8 mouse cellular contexts compared by ENCODE assay signal in genomic region chr6:88840791-88841513, GRCm38 (mm10). TPM values are rescaled to one million over a fixed set of nuclear protein-coding genes. Genes with fewer than 3 reads are reported as not detected.
DNase-seq lines count a peak whose midpoint lies in the region; ATAC-seq and TF ChIP-seq lines count a peak whose summit lies in the region.

No protein-coding gene starts in this region.

- no peak for TF ChIP-seq POLR2A in liver, adult 2 months (IDR thresholded peaks at IDR 0.05; ENCODE audit: extremely low read depth, insufficient read depth, low read length)

- no peak for TF ChIP-seq CTCF in liver, adult 2 months (IDR thresholded peaks at IDR 0.05; ENCODE audit: low read depth, low read length)

- H3K79me2 ChIP-seq in liver, adult 2 months (ENCODE audit: control insufficient read depth, insufficient read depth, low read length) = peaks cover 4% of the 10 kb centered on the region; the same call in 1 of the 2 replicates

- H3K36me3 ChIP-seq in liver, adult 2 months (ENCODE audit: control insufficient read depth, insufficient read depth, low read length) = peaks cover 2% of the 10 kb centered on the region; the same call in 1 of the 2 replicates
- peaks cover 41% of the 10 kb centered on the region for H3K36me3 ChIP-seq in embryonic facial prominence, embryonic 15.5 days
- H3K36me3 ChIP-seq in intestine, embryonic 15.5 days = 0 out of 2 replicates have a peak, but pooled peaks cover 2% of the 10 kb centered on the region
- H3K36me3 ChIP-seq in neural tube, embryonic 15.5 days = peaks cover 52% of the 10 kb centered on the region

- no peak for ATAC-seq in embryonic facial prominence, embryonic 15.5 days (ENCODE audit: insufficient number of reproducible peaks, low FRiP score, low TSS enrichment, low read depth)
- ATAC-seq in intestine, embryonic 15.5 days = no peak
- ATAC-seq in neural tube, embryonic 15.5 days (ENCODE audit: low FRiP score) = no peak

- H3K4me3 ChIP-seq in liver, adult 2 months (ENCODE audit: insufficient read depth, low read depth, low read length) = peak overlapping the region; percentile 87
- peak overlapping the region; percentile 94 for H3K4me3 ChIP-seq in embryonic facial prominence, embryonic 15.5 days (replicated peaks)
- H3K4me3 ChIP-seq in intestine, embryonic 15.5 days (replicated peaks) = peak overlapping the region; percentile 79
- peak overlapping the region; percentile 84 for H3K4me3 ChIP-seq in neural tube, embryonic 15.5 days (replicated peaks)

- H3K4me2 ChIP-seq in embryonic facial prominence, embryonic 15.5 days (replicated peaks) = peak overlapping the region; percentile 81
- H3K4me2 ChIP-seq in intestine, embryonic 15.5 days (replicated peaks) = peak overlapping the region; percentile 95
- H3K4me2 ChIP-seq in neural tube, embryonic 15.5 days = peak overlapping the region; percentile 82

- H3K4me1 ChIP-seq in liver, adult 2 months (ENCODE audit: control insufficient read depth, insufficient read depth, low read length) = peaks cover 11% of the 10 kb centered on the region
- peaks cover 26% of the 10 kb centered on the region for H3K4me1 ChIP-seq in embryonic facial prominence, embryonic 15.5 days
- H3K4me1 ChIP-seq in intestine, embryonic 15.5 days (replicated peaks) = peaks cover 19% of the 10 kb centered on the region
- peaks cover 38% of the 10 kb centered on the region for H3K4me1 ChIP-seq in neural tube, embryonic 15.5 days

- intact Hi-C loops in gastrocnemius, postnatal 36 days (cut with DNase I) = no loop called here

- H3K9ac ChIP-seq in liver, adult 2 months (ENCODE audit: low read depth, low read length) = peak overlapping the region; percentile 94
- peak overlapping the region; percentile 90 for H3K9ac ChIP-seq in embryonic facial prominence, embryonic 15.5 days
- H3K9ac ChIP-seq in intestine, embryonic 15.5 days = peak overlapping the region; percentile 82
- peak overlapping the region; percentile 87 for H3K9ac ChIP-seq in neural tube, embryonic 15.5 days (replicated peaks)

- WGBS in liver, adult 2 months = 55% methylated on average over 9 of the region's 9 CpGs
- WGBS in embryonic facial prominence, embryonic 15.5 days = 57% methylated on average over 9 of the region's 9 CpGs
- WGBS in intestine, embryonic 15.5 days = 57% methylated on average over 9 of the region's 9 CpGs
- 52% methylated on average over 9 of the region's 9 CpGs for WGBS in neural tube, embryonic 15.5 days

- no peaks in the 10 kb centered on the region for H3K9me3 ChIP-seq in embryonic facial prominence, embryonic 15.5 days (replicated peaks)
- H3K9me3 ChIP-seq in intestine, embryonic 15.5 days = no peaks in the 10 kb centered on the region
- no peaks in the 10 kb centered on the region for H3K9me3 ChIP-seq in neural tube, embryonic 15.5 days (replicated peaks)

- no peak for DNase-seq in liver, adult 2 months (ENCODE audit: extremely low read depth, low read depth, low spot score)
- no peak for DNase-seq in liver
- no peak for DNase-seq in gastrocnemius, postnatal 36 days
- no peak for DNase-seq in urinary bladder, postnatal 10 days (ENCODE audit: low spot score)
- DNase-seq in left cerebral cortex, adult 9 months (ENCODE audit: low spot score in 2 of 2) = no peak

- H3K27me3 ChIP-seq in liver, adult 2 months (ENCODE audit: control insufficient read depth, insufficient read depth, low read length) = no peaks in the 10 kb centered on the region
- H3K27me3 ChIP-seq in embryonic facial prominence, embryonic 15.5 days = no peaks in the 10 kb centered on the region
- no peaks in the 10 kb centered on the region for H3K27me3 ChIP-seq in intestine, embryonic 15.5 days (replicated peaks)
- H3K27me3 ChIP-seq in neural tube, embryonic 15.5 days (replicated peaks) = no peaks in the 10 kb centered on the region

- peak overlapping the region; percentile 81 for H3K27ac ChIP-seq in liver, adult 2 months (replicated peaks; ENCODE audit: insufficient read depth, low read depth, low read length)
- peak overlapping the region; percentile 86 for H3K27ac ChIP-seq in embryonic facial prominence, embryonic 15.5 days (replicated peaks)
- peak overlapping the region; percentile 81 for H3K27ac ChIP-seq in intestine, embryonic 15.5 days
- H3K27ac ChIP-seq in neural tube, embryonic 15.5 days (replicated peaks) = peak overlapping the region; percentile 90

RNA-seq across cellular contexts. Expression of gene Abtb1, which starts 0.8 kb away (rescaled TPM):
- total RNA-seq in liver, adult 2 months (2014; rRNA removed) = 28.2 and 28.3 TPM in 2 replicates
- polyA plus RNA-seq in liver, adult 2 months (2012; rRNA removed) = 54.7 and 60.0 TPM in 2 replicates
- polyA plus RNA-seq in embryonic facial prominence, embryonic 15.5 days (2015; fragmentation: Nextera tagmentation; extraction: Ambion mirVana) = 33.2 and 34.5 TPM in 2 replicates
- 24.2 and 25.0 TPM in 2 replicates for polyA plus RNA-seq in intestine, embryonic 15.5 days (2015; fragmentation: Nextera tagmentation; extraction: Ambion mirVana)
- 42.4 and 45.4 TPM in 2 replicates for polyA plus RNA-seq in neural tube, embryonic 15.5 days (2015; fragmentation: Nextera tagmentation; extraction: Ambion mirVana)
- 10 to 100 TPM; 19.2 to 21.0 TPM for total RNA-seq in gastrocnemius, postnatal 36 days (2021)

RNA-seq across cellular contexts. Expression of gene Podxl2, which starts 33.9 kb away (rescaled TPM):
- total RNA-seq in liver, adult 2 months (2014; rRNA removed) = 0.46 and 0.60 TPM in 2 replicates
- polyA plus RNA-seq in liver, adult 2 months (2012; rRNA removed) = 0.89 and 2.0 TPM in 2 replicates
- 118 and 126 TPM in 2 replicates for polyA plus RNA-seq in embryonic facial prominence, embryonic 15.5 days (2015; fragmentation: Nextera tagmentation; extraction: Ambion mirVana)
- polyA plus RNA-seq in intestine, embryonic 15.5 days (2015; fragmentation: Nextera tagmentation; extraction: Ambion mirVana) = 49.6 and 52.5 TPM in 2 replicates
- 504 and 640 TPM in 2 replicates for polyA plus RNA-seq in neural tube, embryonic 15.5 days (2015; fragmentation: Nextera tagmentation; extraction: Ambion mirVana)
- 10 to 100 TPM; 45.1 to 50.5 TPM for total RNA-seq in gastrocnemius, postnatal 36 days (2021)

RNA-seq across cellular contexts. Expression of gene Mcm2, which starts 57.6 kb away (rescaled TPM):
- 3.3 and 5.5 TPM in 2 replicates for total RNA-seq in liver, adult 2 months (2014; rRNA removed)
- 2.4 and 3.1 TPM in 2 replicates for polyA plus RNA-seq in liver, adult 2 months (2012; rRNA removed)
- 101 and 102 TPM in 2 replicates for polyA plus RNA-seq in embryonic facial prominence, embryonic 15.5 days (2015; fragmentation: Nextera tagmentation; extraction: Ambion mirVana)
- 106 and 107 TPM in 2 replicates for polyA plus RNA-seq in intestine, embryonic 15.5 days (2015; fragmentation: Nextera tagmentation; extraction: Ambion mirVana)
- polyA plus RNA-seq in neural tube, embryonic 15.5 days (2015; fragmentation: Nextera tagmentation; extraction: Ambion mirVana) = 20.5 and 52.5 TPM in 2 replicates
- total RNA-seq in gastrocnemius, postnatal 36 days (2021) = 1 to 10 TPM; 4.2 to 5.6 TPM

Comparison
In these comparisons a context has a peak if more than half of its experiments do, and no peak if none do; other contexts are left out.
1. RNA of gene Podxl2, which starts 33.9 kb away (polyA plus RNA-seq): 504 to 640 TPM in neural tube, embryonic 15.5 days, 118 to 126 TPM in embryonic facial prominence, embryonic 15.5 days and 49.6 to 52.5 TPM in intestine, embryonic 15.5 days; 0.89 to 2.0 TPM in liver, adult 2 months; every median in the first group is over 10 times any median in the second.
2. Peak in every context shown above with its lines, with median percentiles within 50 percentile points of each other: H3K27ac ChIP-seq, H3K4me3 ChIP-seq, H3K9ac ChIP-seq and H3K4me2 ChIP-seq.